Mouse (Mus musculus) gastrocnemius, postnatal 14 days (tissue): ENCODE results near the gene Cdca7. TPM values are rescaled to one million over a fixed set of nuclear protein-coding genes. Genes with fewer than 3 reads are reported as not detected.
A peak's percentile ranks its signal among the peaks of the same experiment; 100 is the strongest.

ENCODE experiments used
- DNase-seq: peaks from one replicate; pipeline ENCODE4 v3.0.0; 2021; ENCODE audit warnings: mixed read lengths
- intact Hi-C: fragments of 180-260 bp; cut with DNase I; formaldehyde crosslinking; loops from one replicate; pipeline ENCODE4 v1.15.1; 2025; ENCODE audit warnings: low total_unique reads
- long read RNA-seq, 2 experiments: library from polyadenylated mRNA; stranded (forward); transcript quantifications; one replicate each; pipeline ENCODE4 v2.0.0; 2021
- total RNA-seq, 2 experiments: library from RNA; stranded (reverse); gene quantifications; 2 replicates each; pipeline ENCODE4 v1.2.3; 2021

Gene Cdca7
- total RNA-seq, result 1 to 10 TPM; 1.0 to 2.4 TPM
- long read RNA-seq, experiment 1, partial matches to known transcripts, result 0 of 1 reads
- long read RNA-seq, experiment 1, other reads (novel, unspliced or antisense), result 0 of 1 reads
- long read RNA-seq, experiment 2, transcript Cdca7-201 (9 exons, 2,424 nt), result major isoform, 5 of 6 reads
- long read RNA-seq, experiment 2, partial matches to known transcripts, result 1 of 6 reads
- long read RNA-seq, experiment 2, other reads (novel, unspliced or antisense), result 0 of 6 reads

GRCm38 (mm10) chr2:72475797-72476485 is at the start of gene Cdca7:
Gene Cdca7, plus strand, starts transcription at chr2:72476159.
- intact Hi-C loops, result no loop called here
- peak; percentile 67 for DNase-seq

- no peak for DNase-seq
- intact Hi-C loops, result no loop called here
Measured at GRCm38 (mm10) chr2:72426776-72427175, 49.2 kb upstream of the Cdca7 start.

- DNase-seq, result no peak
- intact Hi-C loops, result no loop called here
Measured at GRCm38 (mm10) chr2:72427288-72427687, 48.7 kb upstream of the Cdca7 start.

- no peak for DNase-seq
- intact Hi-C loops, result no loop called here
Measured at GRCm38 (mm10) chr2:72438941-72439533, 36.9 kb upstream of the Cdca7 start.

- DNase-seq, result no peak
- intact Hi-C loops, result no loop called here
Measured at GRCm38 (mm10) chr2:72441010-72441409, 34.9 kb upstream of the Cdca7 start.

GRCm38 (mm10) chr2:72442825-72443224 is 33.1 kb upstream of the Cdca7 start:
- DNase-seq, result no peak
- intact Hi-C loops, result no loop called here

GRCm38 (mm10) chr2:72443960-72444359 is 32.0 kb upstream of the Cdca7 start:
- DNase-seq, result no peak
- intact Hi-C loops, result no loop called here

- intact Hi-C loops, result no loop called here
- no peak for DNase-seq
Measured at GRCm38 (mm10) chr2:72446106-72446505, 29.9 kb upstream of the Cdca7 start.

- intact Hi-C loops, result no loop called here
- DNase-seq, result no peak
Measured at GRCm38 (mm10) chr2:72446615-72447014, 29.3 kb upstream of the Cdca7 start.

- no peak for DNase-seq
- intact Hi-C loops, result no loop called here
Measured at GRCm38 (mm10) chr2:72453563-72453962, 22.4 kb upstream of the Cdca7 start.

GRCm38 (mm10) chr2:72456189-72456588 is 19.8 kb upstream of the Cdca7 start:
- intact Hi-C loops, result no loop called here
- no peak for DNase-seq

GRCm38 (mm10) chr2:72464376-72465014 is 11.5 kb upstream of the Cdca7 start:
- DNase-seq, result no peak
- intact Hi-C loops, result no loop called here

GRCm38 (mm10) chr2:72467604-72468003 is 8.4 kb upstream of the Cdca7 start:
- no peak for DNase-seq
- intact Hi-C loops, result no loop called here

- intact Hi-C loops, result no loop called here
- no peak for DNase-seq
Measured at GRCm38 (mm10) chr2:72471415-72472070, 4.4 kb upstream of the Cdca7 start.

- no peak for DNase-seq
- intact Hi-C loops, result no loop called here
Measured at GRCm38 (mm10) chr2:72474531-72475287, 1.2 kb upstream of the Cdca7 start.

GRCm38 (mm10) chr2:72475423-72475796 is 549 bp upstream of the Cdca7 start:
- intact Hi-C loops, result no loop called here
- DNase-seq, result no peak

GRCm38 (mm10) chr2:72476486-72477211 is 690 bp downstream of the Cdca7 start:
- peak; percentile 17 for DNase-seq
- intact Hi-C loops, result no loop called here

GRCm38 (mm10) chr2:72477221-72477620 is 1.3 kb downstream of the Cdca7 start:
- intact Hi-C loops, result no loop called here
- no peak for DNase-seq

GRCm38 (mm10) chr2:72478176-72478575 is 2.2 kb downstream of the Cdca7 start:
- DNase-seq, result no peak
- intact Hi-C loops, result no loop called here
